Mouse (Mus musculus) thymus, postnatal 10 days (tissue): ENCODE data around the gene Qrich1.

Experiments used
- DNase-seq, 2 experiments: peaks; one replicate each; pipeline ENCODE4 v3.0.0; 2021; ENCODE audit warnings: low spot score in 2 of 2

Gene Qrich1

GRCm38 (mm10) chr9:108563671-108564070 lies 47.1 kb downstream of the Qrich1 start:
- no peak for DNase-seq

DNA sequence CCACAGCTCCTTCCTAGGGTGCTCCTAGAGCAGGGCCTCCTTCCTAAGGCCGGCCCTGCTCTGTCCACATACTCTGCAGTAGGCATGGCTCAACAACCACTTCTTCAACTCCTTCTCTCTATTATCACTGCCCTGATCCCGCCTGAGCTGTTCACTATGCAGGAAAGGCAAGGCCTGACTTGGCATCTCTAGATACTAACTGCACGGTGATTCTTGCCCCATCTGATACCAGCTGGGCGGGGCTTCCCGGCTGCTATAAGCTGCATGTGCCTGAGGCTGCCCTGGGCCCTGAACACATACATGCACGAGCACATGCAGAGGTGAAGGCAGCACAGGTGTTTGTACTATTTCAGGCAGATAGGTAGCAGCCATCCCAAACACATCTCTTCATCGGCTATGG lies 47.5 kb downstream of the Qrich1 start:
- no peak for DNase-seq

- DNase-seq = no peak
Measured at GRCm38 (mm10) chr9:108565881-108566814, 49.5 kb downstream of the Qrich1 start.

DNA sequence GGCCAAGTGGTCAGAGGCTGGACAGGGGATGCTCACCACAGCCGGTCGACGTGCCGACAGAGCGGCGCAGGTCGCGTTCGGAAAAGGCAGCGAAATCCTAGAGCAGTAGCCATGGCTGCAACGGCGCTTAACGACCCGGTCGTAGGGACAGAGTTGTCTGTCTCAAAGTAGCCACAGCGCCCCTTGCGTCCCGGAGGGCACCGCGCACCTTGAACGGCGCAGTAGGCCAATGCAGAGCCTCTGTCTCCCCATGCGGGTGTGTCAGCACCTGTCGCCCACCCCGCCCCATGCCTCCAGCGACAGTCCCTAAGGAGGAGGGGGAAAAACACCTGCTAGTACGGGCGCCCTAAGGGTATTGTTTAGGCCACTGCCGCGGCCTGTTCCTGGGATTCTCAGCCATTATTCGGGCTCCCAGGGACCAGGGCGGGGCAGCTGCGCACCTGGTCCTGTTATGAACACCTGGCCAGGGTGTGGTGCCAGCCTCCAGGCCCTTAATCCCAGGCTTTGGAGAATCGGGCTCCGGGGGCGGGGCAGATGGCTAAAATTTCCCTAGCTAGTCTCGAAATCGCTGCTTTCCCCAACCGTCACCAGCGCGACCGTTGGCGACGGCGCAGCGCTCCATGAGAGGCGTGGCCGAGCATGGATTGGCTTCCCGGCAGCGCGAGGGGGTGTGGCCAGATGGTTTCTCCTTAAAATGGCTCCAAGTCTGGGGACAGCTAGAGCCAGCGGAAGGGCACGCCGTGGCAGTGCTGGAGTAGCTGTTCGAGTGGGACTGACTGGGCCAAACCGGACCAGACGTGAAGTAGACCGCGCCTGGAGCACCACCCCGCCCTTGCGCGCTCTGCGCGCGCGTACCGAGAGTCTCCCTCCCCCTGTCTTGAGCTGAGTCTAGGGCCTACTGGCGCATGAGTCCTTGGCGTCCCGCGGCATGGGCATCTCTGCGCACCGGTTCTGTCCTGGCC lies 50.5 kb downstream of the Qrich1 start, which contains the start of gene Ndufaf3:
Ndufaf3 (minus strand) TSS at position 620 of the 962 bp plus-strand sequence.
- peak; percentile 96 to 97 for DNase-seq

- no peak for DNase-seq
Measured at GRCm38 (mm10) chr9:108567931-108568419, 51.4 kb downstream of the Qrich1 start.

DNA sequence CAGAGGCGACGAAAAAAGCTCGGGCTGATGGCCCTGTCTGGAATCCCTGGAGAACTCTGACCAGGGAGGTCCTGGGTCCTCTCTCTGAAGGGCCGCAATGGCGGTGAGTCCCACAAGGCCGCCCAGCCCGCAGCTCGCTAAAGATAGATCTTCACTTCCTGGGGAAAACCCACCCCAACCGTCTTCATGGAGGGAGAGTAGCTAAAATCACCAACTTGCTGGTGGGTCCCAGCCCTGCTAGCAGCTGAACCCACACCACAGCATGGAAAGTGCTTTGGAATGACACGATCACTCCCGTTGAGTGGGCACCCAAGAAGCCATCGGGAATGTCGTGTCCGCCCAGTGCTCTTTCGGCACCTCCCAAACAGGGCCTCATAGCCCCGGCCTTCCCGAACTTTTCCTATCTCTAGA lies 51.9 kb downstream of the Qrich1 start:
- DNase-seq = no peak

DNA sequence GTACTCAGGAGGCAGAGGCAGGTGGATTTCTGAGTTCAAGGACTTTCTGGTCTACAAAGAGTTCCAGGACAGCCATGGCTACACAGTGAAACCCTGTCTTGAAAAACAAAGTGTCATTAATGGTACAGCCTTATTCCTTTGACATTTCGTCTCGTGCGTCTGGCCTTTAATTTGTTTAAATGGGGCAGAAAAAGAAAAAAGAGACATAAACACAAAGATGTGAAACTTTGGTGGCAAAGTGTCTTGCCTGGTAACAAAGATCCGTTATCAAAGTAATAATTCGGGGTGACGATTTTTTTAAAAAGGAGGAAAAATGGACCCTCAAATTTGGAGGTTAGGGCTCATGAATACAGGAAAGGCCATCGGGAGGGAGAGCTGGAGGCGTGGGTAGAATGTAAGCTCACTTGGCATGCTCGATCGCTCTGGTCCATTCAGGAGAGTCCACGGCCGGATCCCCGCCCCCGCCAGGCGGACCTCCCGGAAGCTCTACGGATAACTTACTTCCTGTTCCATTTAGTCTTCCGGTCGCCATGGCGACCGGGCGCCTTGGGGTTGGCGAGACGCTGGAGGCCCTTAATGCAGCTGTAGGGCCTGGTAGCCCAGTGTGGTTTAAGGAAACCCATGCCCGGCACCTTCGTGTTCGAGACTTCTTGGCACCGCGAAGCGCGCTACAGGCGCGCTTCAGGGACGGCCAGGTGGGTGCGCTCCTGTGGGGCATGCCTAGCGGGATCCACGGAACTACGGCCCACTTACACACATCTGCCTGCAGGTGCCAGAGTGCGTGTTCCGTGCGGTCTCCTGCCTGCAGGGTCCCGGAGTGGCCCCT lies 53.0 kb downstream of the Qrich1 start, which contains the start of gene Dalrd3:
Dalrd3 (plus strand) TSS at position 506 of the 826 bp plus-strand sequence.
- DNase-seq = peak; percentile 81 to 84

DNA sequence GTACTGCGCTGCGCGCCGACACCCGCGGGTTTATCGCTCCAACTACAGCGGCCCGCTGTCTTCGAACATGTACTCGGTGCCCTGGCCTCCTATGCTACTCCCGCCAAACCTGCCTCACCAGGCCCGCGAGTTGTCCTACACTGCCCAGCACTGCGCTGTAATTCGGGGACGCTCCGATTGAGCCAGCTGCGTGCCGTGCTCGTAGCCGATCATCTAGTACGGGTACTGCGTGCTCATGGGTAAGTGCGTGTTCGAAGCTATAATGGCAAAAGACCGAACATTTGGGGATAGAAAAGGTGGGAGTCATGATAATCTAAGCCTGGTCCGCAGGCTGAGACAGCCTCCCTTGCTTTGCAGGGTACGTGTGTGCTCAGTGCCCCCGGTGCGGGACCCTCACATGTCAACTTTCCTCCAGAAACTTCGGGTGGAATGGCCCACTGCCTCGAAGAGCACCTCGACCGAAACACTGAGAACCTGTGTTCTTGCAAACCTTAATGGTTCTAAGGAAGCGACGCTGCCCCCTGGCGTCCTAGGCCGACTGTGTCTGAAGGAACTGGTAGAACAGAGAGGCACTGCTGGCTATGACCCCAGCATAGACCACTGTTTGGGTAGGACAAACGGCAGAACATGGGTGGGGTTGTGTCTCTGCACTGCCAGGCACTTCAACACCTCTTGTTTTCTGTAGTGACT lies 53.7 kb downstream of the Qrich1 start:
- DNase-seq = peak; percentile 87 to 92

- DNase-seq = no peak
Measured at GRCm38 (mm10) chr9:108571401-108571973, 54.9 kb downstream of the Qrich1 start.

GRCm38 (mm10) chr9:108572321-108572720 lies 55.7 kb downstream of the Qrich1 start:
- DNase-seq = no peak

DNA sequence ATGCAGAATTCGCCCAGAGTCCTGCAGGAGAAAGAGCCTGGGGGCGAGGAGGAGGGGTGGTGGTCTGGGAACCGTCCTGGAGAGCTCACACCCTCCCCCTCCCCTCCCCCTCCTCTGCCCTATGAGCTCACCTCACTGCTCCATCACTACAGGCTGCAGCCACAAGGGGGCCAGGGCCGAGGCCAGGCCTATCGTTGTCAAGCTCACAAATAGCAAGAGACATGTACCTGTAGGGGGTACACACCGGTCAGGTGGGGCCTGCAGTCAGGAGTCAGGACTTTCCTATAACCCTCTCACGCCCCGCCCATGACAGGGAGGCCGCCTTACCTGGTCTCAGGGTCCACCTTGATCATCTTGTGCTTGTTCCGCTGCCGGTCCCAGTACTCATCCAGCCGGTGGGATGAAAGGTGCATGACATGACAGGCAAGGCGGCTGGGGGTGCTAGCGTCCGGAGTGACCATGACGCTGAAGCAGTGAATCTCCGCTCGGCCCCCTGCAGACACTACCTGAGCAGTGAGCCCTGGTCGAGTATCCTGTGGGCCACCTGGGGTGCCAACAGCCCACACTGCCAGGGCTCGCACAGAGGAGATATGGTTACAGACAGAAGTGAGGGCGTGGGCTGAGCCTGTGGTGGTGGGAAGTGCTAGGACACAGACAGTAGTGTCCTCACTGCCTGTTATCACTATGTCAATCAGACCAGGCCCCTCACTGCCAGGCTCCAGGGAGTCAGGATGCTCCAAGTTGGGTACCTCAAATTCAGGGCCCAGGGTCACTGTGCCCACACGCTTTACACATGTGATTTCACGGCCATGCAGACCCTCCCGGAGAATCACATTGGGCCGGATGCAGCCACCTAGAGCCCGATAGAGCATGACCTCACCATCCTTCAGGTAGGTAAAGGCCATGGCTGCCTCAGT lies 57.4 kb downstream of the Qrich1 start:
- peak; percentile 57 to 74 for DNase-seq

- DNase-seq = no peak
Measured at GRCm38 (mm10) chr9:108574921-108575320, 58.3 kb downstream of the Qrich1 start.

- no peak for DNase-seq
Measured at GRCm38 (mm10) chr9:108575321-108576297, 59.0 kb downstream of the Qrich1 start.

DNA sequence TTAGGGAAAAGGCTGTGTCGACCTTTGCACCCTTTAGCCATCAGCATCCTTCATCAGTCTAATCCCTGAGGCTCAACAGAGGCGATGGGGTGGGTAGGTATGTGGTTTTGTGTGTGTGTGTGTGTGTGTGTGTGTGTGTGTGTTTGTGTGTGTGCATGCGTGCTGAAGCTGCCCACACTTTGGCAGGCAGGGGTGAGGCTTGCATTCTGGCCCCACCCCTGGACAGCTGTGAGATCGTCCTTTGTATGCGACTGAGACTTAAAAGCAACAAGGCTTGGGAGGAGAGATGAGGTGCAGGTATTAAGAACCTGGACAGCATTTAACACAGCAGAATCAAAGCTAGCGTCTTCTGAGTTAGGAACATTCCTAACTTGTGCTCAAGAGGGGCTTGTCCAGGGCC lies 60.4 kb downstream of the Qrich1 start:
- no peak for DNase-seq

- peak in 1 of 2 experiments; percentile 44 for DNase-seq
Measured at GRCm38 (mm10) chr9:108577934-108578544, 61.4 kb downstream of the Qrich1 start.

- DNase-seq = peak; percentile 87 to 93
Measured at GRCm38 (mm10) chr9:108578545-108579343, 62.1 kb downstream of the Qrich1 start, which contains the start of gene Wdr6. Wdr6 (minus strand) TSS chr9:108578739.
